ENCODE assay signal across 14 mouse cellular contexts in the genomic region with DNA sequence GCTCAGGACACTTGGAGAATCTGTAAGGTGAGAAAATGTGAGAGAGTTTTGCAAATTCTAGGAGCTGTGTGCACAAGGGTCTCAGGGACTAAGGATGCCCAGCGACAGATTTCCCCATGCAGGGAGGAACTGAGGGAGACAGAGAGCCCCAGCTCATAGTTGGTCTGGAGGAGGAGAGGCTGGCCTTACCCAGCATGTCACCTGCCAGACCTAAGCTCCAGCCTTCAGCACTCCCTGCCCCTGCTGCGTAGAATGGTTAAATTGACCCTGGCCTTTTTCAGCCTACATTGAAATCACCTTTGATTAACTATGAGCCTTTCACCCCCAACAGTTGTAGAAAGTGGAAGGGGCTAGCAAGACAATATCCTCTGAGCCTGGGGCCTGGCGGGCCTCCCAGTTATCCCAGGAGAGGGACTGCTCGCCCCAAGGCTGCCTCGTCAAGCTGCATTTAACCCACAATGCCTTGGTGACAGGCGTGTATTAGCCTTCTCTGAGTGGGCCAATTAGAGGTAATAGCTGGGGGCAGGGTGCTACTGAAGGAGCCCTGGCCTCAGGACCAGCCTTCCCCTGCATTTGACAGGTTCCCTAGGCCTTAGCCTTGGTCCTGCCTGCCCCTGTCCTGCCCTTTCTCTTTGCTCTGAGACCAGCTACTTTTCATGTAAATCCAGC. TPM values are rescaled to one million over a fixed set of nuclear protein-coding genes. Genes with fewer than 3 reads are reported as not detected.
A peak's percentile ranks its signal among the peaks of the same experiment; 100 is the strongest.
DNase-seq lines count a peak whose midpoint lies in the region; ATAC-seq lines count a peak whose summit lies in the region.
"Had no signal": no experiment of that assay in that cellular context is flagged by ENCODE, and none has a peak within 500 bp of the region (broad histone marks: within the 10 kb centered on the region; RNA-seq: fewer than 3 reads in every experiment).

No protein-coding gene starts in this region.

- H3K4me1 ChIP-seq in forebrain, embryonic 16.5 days (replicated peaks; ENCODE audit: control insufficient read depth, insufficient read depth, low read length), result peaks cover 18% of the 10 kb centered on the region
- H3K4me1 ChIP-seq: intestine, embryonic 15.5 days had no signal

- H3K36me3 ChIP-seq in forebrain, embryonic 16.5 days (ENCODE audit: control insufficient read depth, insufficient read depth), result no peaks in the 10 kb centered on the region
- H3K36me3 ChIP-seq: intestine, embryonic 15.5 days had no signal

- DNase-seq in right cerebral cortex, postnatal 4 days, result peak; percentile 19
- DNase-seq in right cerebral cortex, adult 2 months (ENCODE audit: low spot score in 2 of 2), result no peak
- peak; percentile 44 for DNase-seq in mesoderm, embryonic 11.5 days (ENCODE audit: low read depth, low spot score)
- no peak for DNase-seq in T-cell, adult 2 months (ENCODE audit: low spot score)
- no peak for DNase-seq in testis, postnatal 10 days (ENCODE audit: low spot score)
- DNase-seq in urinary bladder, postnatal 4 days (ENCODE audit: low spot score in 2 of 2), result no peak
- no peak for DNase-seq in ovary, adult 18-20 months (ENCODE audit: low spot score)
- DNase-seq: gastrocnemius, adult 2 months; layer of hippocampus, adult 9-11 months; spleen, adult 18-20 months had no signal

- peak overlapping the region; percentile 41 for H3K27ac ChIP-seq in forebrain, embryonic 16.5 days (ENCODE audit: low read length)
- H3K27ac ChIP-seq: intestine, embryonic 15.5 days had no signal

- H3K27me3 ChIP-seq in forebrain, embryonic 16.5 days (replicated peaks; ENCODE audit: control insufficient read depth, insufficient read depth, low read length), result no peaks in the 10 kb centered on the region
- H3K27me3 ChIP-seq: intestine, embryonic 15.5 days had no signal

- peak; percentile 96 for ATAC-seq in forebrain, embryonic 16.5 days
- ATAC-seq: intestine, embryonic 15.5 days had no signal

- H3K4me3 ChIP-seq in forebrain, embryonic 16.5 days (replicated peaks; ENCODE audit: low read length), result no peak overlapping the region
- H3K4me3 ChIP-seq: gastrocnemius, adult 2 months; intestine, embryonic 15.5 days had no signal

- WGBS in forebrain, embryonic 16.5 days, result 6% methylated on average over 6 of the region's 6 CpGs

- H3K9ac ChIP-seq in forebrain, embryonic 16.5 days (replicated peaks; ENCODE audit: low read depth, low read length), result no peak overlapping the region
- H3K9ac ChIP-seq: intestine, embryonic 15.5 days had no signal

- no peaks in the 10 kb centered on the region for H3K9me3 ChIP-seq in forebrain, embryonic 16.5 days (ENCODE audit: control insufficient read depth, low read length)
- H3K9me3 ChIP-seq: intestine, embryonic 15.5 days had no signal

- no peak overlapping the region for H3K4me2 ChIP-seq in forebrain, embryonic 16.5 days (ENCODE audit: low read length)
- H3K4me2 ChIP-seq: heart, embryonic 11.5 days; intestine, embryonic 15.5 days had no signal

RNA-seq across cellular contexts. Expression of gene Fgd5, which starts 25.6 kb away (rescaled TPM):
- polyA plus RNA-seq in forebrain, embryonic 16.5 days (2015; fragmentation: Nextera tagmentation; extraction: Ambion mirVana), result 6.8 and 9.3 TPM in 2 replicates
- polyA plus RNA-seq: C2C12 had no signal

Comparison
In these comparisons a context has a peak if more than half of its experiments do, and no peak if none do; other contexts are left out.
1. DNase-seq: peak in right cerebral cortex, postnatal 4 days (single experiment) and mesoderm, embryonic 11.5 days (single experiment); none in right cerebral cortex, adult 2 months (0 of 2), T-cell, adult 2 months (single experiment), testis, postnatal 10 days (single experiment), urinary bladder, postnatal 4 days (0 of 2) and ovary, adult 18-20 months (single experiment).